Mouse (Mus musculus) natural killer cell, adult 2 months (primary cell): ENCODE measurements at regions not wholly inside any gene's neighbourhood (a gene's known extent, or its start where the extent isn't known, plus 50 kb on each side); places are given as distances from the start of the nearest gene placed in this dataset.
"Not testable (repeated sequence)": the region's sequence is repeated elsewhere in the genome, so short reads cannot be mapped to it uniquely, and the experiment has no call there.

Source experiments
- DNase-seq, 2 experiments: peaks; one replicate each; pipeline ENCODE4 v3.0.0; 2022; ENCODE audit warnings: low spot score in 2 of 2

- no peak for DNase-seq
Observed at GRCm38 (mm10) chr4:66691598-66692220, 135.7 kb upstream of the Tlr4 start.

- no peak for DNase-seq
Observed at GRCm38 (mm10) chr4:66693982-66694578, 133.3 kb upstream of the Tlr4 start.

- DNase-seq: no peak
Observed at GRCm38 (mm10) chr4:66715821-66716760, 111.3 kb upstream of the Tlr4 start.

GRCm38 (mm10) chr4:66737407-66737806 is 90.0 kb upstream of the Tlr4 start:
- no peak for DNase-seq

GRCm38 (mm10) chr4:66743421-66743820 is 84.0 kb upstream of the Tlr4 start:
- DNase-seq: not testable (repeated sequence)

GRCm38 (mm10) chr4:66768762-66769161 is 58.6 kb upstream of the Tlr4 start:
- peak in 1 of 2 experiments; percentile 1 for DNase-seq
